Mouse (Mus musculus) left cerebral cortex, postnatal 36 days (tissue): ENCODE data around the gene Plgrkt. TPM values are rescaled to one million over a fixed set of nuclear protein-coding genes. Genes with fewer than 3 reads are reported as not detected.

ENCODE experiments used
- DNase-seq, 2 experiments: peaks; one replicate each; pipeline ENCODE4 v3.0.0; 2021 to 2022; ENCODE audit warnings: low spot score in 2 of 2, mixed read lengths in 1 of 2
- intact Hi-C: fragments of 180-260 bp; cut with DNase I; formaldehyde crosslinking; loops from one replicate; pipeline ENCODE4 v1.15.1; 2025
- total RNA-seq, 2 experiments: library from RNA; stranded (reverse); gene quantifications; 2 replicates each; pipeline ENCODE4 v1.2.3; 2021

Gene Plgrkt
- total RNA-seq, 2 experiments from 2014 or later, result 23.7 to 28.6 TPM

- intact Hi-C loops, result no loop called here
- DNase-seq, result no peak
Observed at GRCm38 (mm10) chr19:29384412-29384811, 17.2 kb upstream of the Plgrkt start.

- intact Hi-C loops, result no loop called here
Observed at GRCm38 (mm10) chr19:29383368-29383767, 16.2 kb upstream of the Plgrkt start.

GRCm38 (mm10) chr19:29379839-29380603 lies 12.8 kb upstream of the Plgrkt start:
- DNase-seq, result no peak
- intact Hi-C loops, result no loop called here

More at GRCm38 (mm10) chr19:29383368-29383767, 16.2 kb upstream of the Plgrkt start:
- no peak for DNase-seq

DNA sequence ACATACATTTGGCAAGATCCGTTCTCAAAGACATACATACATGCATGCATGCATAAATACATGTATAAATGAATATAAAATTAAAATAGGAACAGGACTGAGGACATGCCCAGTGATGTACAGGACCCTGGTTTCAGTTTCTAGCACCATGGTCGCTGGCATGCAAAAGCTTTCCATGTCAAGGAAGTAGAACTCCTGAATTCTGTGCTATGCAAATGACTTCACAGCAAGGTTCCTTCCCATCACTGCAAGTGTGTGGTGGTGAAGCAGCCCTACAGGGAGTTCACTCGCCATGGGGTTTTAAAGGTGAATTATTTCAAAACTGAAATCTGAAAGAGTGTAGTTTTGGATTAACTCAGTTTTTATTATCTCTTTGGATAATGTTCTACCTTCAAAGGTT lies 9.2 kb upstream of the Plgrkt start:
- no peak for DNase-seq
- intact Hi-C loops, result no loop called here

GRCm38 (mm10) chr19:29374947-29375346 lies 7.8 kb upstream of the Plgrkt start:
- intact Hi-C loops, result no loop called here
- no peak for DNase-seq

DNA sequence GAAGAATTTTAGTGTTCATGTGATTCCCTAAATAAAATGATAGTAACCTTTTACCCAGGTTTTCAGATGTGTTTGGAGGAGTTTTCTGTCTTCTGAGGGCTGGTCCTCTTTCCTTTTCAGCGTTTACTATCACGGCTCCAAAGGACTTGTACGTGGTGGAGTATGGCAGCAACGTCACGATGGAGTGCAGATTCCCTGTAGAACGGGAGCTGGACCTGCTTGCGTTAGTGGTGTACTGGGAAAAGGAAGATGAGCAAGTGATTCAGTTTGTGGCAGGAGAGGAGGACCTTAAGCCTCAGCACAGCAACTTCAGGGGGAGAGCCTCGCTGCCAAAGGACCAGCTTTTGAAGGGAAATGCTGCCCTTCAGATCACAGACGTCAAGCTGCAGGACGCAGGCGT lies 6.2 kb upstream of the Plgrkt start:
- intact Hi-C loops, result no loop called here
- peak in 1 of 2 experiments; percentile 9 for DNase-seq

DNA sequence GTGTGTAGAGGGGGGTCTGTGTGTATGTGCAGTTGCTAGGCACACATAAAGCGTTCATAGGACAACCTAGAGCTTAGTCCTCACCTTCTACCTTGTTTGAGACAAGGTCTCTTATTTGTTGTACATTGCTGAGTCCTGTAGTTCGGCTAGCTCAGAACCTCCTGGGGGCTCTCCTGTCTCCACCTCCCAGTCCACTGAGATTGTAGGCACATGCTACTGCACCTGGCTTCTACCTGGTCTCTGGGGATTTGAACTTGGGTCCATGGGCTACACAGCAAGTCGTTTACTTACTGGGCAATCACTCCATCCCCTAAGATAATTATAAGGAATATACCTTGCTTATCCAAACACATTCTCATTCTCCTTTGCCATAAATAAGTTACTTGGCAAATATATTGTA lies 5.4 kb upstream of the Plgrkt start:
- intact Hi-C loops, result no loop called here
- no peak for DNase-seq

DNA sequence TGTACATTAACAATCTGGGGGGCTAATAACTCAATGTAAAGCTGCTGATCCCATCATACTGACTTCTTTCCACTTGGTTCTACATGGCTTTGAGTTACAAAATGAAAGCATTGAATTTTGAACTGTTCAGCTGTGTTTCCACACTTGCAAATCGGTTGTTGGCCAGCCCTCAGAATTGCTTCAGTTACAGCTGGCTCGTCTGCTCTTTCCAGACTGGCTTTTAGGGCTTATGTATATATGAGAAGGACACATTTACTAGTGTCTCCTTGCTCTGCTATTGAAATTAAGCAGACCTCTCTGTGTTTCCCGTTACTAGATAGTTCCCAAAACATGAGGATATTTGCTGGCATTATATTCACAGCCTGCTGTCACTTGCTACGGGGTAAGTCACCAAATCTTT lies 4.9 kb upstream of the Plgrkt start:
- DNase-seq, result peak in 1 of 2 experiments; percentile 11
- intact Hi-C loops, result no loop called here

- no peak for DNase-seq
- intact Hi-C loops, result no loop called here
Observed at GRCm38 (mm10) chr19:29371284-29372081, 4.3 kb upstream of the Plgrkt start.

DNA sequence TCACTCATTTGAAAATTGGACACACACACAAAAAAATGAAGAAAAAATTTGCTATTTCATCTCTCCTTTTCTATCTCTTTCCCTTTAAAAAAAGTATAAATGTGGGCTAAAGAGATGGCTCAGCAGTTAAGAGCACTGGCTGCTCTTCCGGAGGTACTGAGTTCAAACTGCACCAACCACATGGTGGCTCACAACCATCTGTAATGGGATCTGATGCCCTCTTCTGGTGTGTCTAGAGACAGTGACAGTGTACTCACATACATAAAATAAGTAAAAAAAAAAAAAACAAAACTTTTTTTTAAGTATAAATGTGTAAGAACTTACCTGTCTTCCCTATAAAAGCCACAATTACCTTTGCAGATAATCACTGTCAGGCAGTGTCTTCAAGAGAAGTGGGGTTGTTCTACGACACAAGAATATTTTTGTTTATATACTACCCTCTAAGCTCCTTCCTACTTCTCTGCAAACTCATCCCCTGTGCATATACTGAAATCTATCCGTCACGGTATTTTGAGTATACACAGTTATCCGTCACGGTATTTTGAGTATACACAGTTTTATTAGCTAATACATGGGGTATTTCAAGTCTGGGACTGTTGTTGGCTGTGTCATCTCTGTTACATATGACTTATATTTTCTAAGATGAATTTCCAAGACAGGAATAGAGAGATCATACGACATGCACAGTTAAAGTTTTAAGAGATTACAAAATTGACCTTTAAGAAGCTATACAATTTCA lies 3.5 kb upstream of the Plgrkt start:
- DNase-seq, result no peak
- intact Hi-C loops, result no loop called here

DNA sequence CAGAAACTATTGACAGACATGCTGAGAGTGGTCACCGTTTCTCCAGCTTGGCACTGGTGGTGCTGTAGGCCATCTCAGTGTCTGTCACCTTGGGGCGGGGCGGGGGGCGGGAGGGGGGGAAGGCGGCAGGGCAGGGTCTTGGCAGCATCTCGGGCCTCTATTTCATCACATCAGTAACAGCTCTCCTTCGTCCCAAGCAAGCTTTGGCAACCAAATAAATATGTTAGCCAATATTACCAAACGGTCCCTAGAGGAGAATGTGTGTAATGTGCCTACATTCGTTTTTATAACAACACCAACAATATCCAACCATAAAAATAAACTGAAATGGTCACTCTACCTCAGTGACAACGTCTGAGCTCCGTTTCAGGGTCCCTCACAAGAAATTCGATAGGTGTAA lies 2.9 kb upstream of the Plgrkt start:
- DNase-seq, result no peak
- intact Hi-C loops, result no loop called here

- intact Hi-C loops, result no loop called here
- DNase-seq, result no peak
Observed at GRCm38 (mm10) chr19:29368671-29369309, 1.6 kb upstream of the Plgrkt start.

DNA sequence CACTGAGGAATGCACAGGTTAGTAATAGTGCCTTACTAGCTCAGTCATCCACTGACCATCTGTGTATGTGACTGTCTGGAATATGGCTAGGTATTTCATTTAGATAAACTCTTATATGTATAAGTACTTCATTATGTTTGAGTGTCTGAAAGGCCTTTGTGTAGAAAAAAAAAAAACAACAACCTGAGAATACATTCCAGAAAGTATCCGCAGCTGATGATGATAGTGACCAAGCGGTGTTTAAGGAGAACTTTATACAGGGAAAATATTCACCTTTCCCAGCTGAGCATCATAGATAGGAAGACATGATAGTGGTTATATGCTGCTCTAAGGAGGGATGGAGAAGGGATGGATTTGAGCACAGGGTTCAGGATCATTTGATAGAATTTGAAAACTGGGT lies 851 bp upstream of the Plgrkt start:
- no peak for DNase-seq
- intact Hi-C loops, result no loop called here

GRCm38 (mm10) chr19:29366226-29366968 lies 793 bp downstream of the Plgrkt start:
- intact Hi-C loops, result no loop called here

DNA sequence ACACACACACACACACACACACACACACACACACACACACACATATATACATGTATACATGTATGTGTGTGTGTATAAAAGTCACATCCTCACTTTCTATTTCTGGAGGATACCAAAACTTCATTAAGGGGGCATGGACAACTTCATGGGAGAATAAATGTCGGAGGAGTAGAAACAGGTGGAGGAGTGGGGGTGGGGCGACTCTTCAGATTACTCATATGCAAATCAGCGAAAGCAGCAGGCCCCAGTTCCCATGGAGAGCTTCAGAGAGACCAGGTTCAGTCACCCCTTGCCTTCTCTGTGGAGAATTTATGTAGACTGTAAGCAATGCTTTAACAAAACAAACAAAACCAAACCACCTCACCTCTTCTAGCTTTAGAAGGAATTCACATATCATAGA lies 2.1 kb downstream of the Plgrkt start:
- no peak for DNase-seq
- intact Hi-C loops, result no loop called here

More at GRCm38 (mm10) chr19:29366226-29366968, 793 bp downstream of the Plgrkt start:
- no peak for DNase-seq

DNA sequence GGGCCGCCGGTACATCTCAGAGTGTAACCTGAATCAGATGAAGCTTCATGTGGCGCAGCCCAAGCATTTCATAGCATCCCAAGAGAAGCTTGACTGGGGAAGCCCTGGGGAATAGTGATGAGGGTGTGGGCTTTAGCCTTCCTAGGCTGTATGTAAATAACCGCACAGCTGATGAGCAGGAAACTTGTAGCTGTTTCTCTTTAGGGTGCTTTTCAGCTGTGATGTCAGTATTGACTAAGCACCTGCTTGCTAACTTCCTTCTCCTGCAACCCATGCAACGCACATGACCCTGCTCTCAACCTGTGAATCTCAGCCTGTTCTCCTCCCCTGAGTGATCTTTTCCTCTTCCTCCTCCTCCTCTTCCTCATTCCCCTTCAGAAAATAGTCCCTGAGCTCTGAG lies 3.1 kb downstream of the Plgrkt start:
- DNase-seq, result no peak
- intact Hi-C loops, result no loop called here

- no peak for DNase-seq
- intact Hi-C loops, result no loop called here
Observed at GRCm38 (mm10) chr19:29363557-29363956, 3.6 kb downstream of the Plgrkt start.

GRCm38 (mm10) chr19:29362173-29362930 lies 4.8 kb downstream of the Plgrkt start:
- DNase-seq, result no peak
- intact Hi-C loops, result no loop called here
